Mouse (Mus musculus) hindbrain, postnatal 0 days (tissue): Measurements from ENCODE around the gene Cpped1. TPM values are rescaled to one million over a fixed set of nuclear protein-coding genes. Genes with fewer than 3 reads are reported as not detected.

ENCODE experiments used
- ATAC-seq: fragments of 200-750 bp; cut with Nextera tagmentation; 2 replicates; pipeline ENCODE4 v1.8.0; 2017; ENCODE audit warnings: mild to moderate bottlenecking, moderate TSS enrichment, moderate library complexity
- DNase-seq: peaks from one replicate; pipeline ENCODE4 v3.0.0-alpha.2; 2015; ENCODE audit warnings: low spot score
- H3K27ac ChIP-seq: fragments of 300-500 bp; sonication (generic); 2 replicates; pipeline ENCODE4 v1.5.1; 2014; ENCODE audit warnings: mild to moderate bottlenecking
- H3K27me3 ChIP-seq: fragments of 300-500 bp; sonication (generic); 2 replicates; pipeline ENCODE4 v1.6.1; 2014; ENCODE audit warnings: low read length, mixed read lengths; ENCODE audit not compliant: insufficient read depth
- H3K36me3 ChIP-seq: fragments of 300-500 bp; sonication (generic); 2 replicates; pipeline ENCODE4 v1.6.1; 2014; ENCODE audit warnings: low read length, mixed read lengths; ENCODE audit not compliant: insufficient read depth
- H3K4me1 ChIP-seq: fragments of 300-500 bp; sonication (generic); 2 replicates; pipeline ENCODE4 v1.6.1; 2014; ENCODE audit warnings: antibody characterized with exemption, low read length, mixed read lengths; ENCODE audit not compliant: insufficient read depth
- H3K4me2 ChIP-seq: fragments of 300-500 bp; sonication (generic); 2 replicates; pipeline ENCODE4 v1.6.1; 2014; ENCODE audit warnings: low read depth, mild to moderate bottlenecking, low read length, moderate library complexity, mixed read lengths
- H3K4me3 ChIP-seq: fragments of 300-500 bp; sonication (generic); 2 replicates; pipeline ENCODE4 v1.5.1; 2014; ENCODE audit warnings: low read length
- H3K9ac ChIP-seq: fragments of 300-500 bp; sonication (generic); replicated peaks from 2 replicates; pipeline ENCODE4 v1.6.1; 2014; ENCODE audit warnings: mild to moderate bottlenecking, low read length, moderate library complexity, mixed read lengths
- H3K9me3 ChIP-seq: fragments of 300-500 bp; sonication (generic); 2 replicates; pipeline ENCODE4 v1.6.1; 2016; ENCODE audit warnings: low read length, mixed read lengths
- CTCF ChIP-seq: IDR thresholded peaks from 2 replicates; pipeline ENCODE4 v1.5.1; 2016; ENCODE audit warnings: antibody characterized with exemption, control low read depth, low read depth
- WGBS: fragments of 180-500 bp; shearing (Covaris S2); extraction: QIAGEN DNeasy Blood & Tissue Kit; methylation state at CpG from one replicate; pipeline ENCODE4 v1.1.7; 2014; 5-methylcytosine and 5-hydroxymethylcytosine counted together
- polyA plus RNA-seq: library from polyadenylated mRNA; unstranded; fragments of >200 nt; fragmentation: Nextera tagmentation; extraction: Ambion mirVana; gene quantifications from 2 replicates; pipeline ENCODE4 v1.2.1, GENCODE M21; 2015
- total RNA-seq: library from RNA; depleted of rRNA; stranded (reverse); fragments of >200 nt; gene quantifications from 2 replicates; pipeline ENCODE4 v1.2.3, GENCODE M21; 2014; rRNA removed

The Cpped1 gene
- total and polyA plus RNA-seq, 2 experiments from 2014 or later: 18.6 to 25.6 TPM

DNA sequence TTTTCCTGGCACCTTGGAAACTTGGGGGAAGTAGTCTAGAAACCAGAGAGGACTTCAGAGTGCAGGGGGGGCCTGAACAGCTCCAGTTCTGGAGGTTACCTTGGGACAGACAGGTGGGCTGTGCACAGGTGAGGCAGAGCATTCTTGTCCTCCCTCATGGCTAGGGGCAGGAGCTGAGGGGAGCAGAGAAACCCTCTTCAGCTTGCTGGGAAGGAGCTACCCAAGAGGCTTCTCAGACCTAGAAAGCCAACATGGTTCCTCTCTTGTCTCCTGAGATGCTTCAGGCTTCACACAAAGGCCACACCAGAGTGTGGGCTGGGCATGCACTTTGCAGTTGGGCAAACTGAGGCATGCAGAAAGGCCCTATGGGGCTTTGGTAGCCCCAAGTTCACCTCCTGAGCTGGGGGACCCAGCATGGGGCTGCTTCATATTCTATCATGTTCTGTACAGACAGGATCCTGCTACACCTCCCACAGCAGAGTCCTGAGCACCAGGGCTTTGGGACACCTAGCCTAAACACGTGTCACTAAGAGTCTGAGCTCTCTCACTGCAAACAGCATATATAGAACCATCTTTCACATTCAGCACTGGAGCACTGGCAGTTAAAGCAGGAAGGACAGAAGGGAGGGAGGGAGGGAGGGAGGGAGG, 152.5 kb downstream of the Cpped1 start:
- ATAC-seq (no peak), DNase-seq (no peak)
- no peak overlapping the region for H3K4me2 ChIP-seq
- no peak overlapping the region for H3K27ac ChIP-seq
- no peak for TF ChIP-seq CTCF
- H3K4me1 ChIP-seq: no peaks in the 10 kb centered on the region
- 60% methylated on average over 1 of the region's 1 CpGs for WGBS
- no peaks in the 10 kb centered on the region for H3K9me3 ChIP-seq
- H3K36me3 ChIP-seq: no peaks in the 10 kb centered on the region
- no peak overlapping the region for H3K9ac ChIP-seq
- no peaks in the 10 kb centered on the region for H3K27me3 ChIP-seq
- no peak overlapping the region for H3K4me3 ChIP-seq

DNA sequence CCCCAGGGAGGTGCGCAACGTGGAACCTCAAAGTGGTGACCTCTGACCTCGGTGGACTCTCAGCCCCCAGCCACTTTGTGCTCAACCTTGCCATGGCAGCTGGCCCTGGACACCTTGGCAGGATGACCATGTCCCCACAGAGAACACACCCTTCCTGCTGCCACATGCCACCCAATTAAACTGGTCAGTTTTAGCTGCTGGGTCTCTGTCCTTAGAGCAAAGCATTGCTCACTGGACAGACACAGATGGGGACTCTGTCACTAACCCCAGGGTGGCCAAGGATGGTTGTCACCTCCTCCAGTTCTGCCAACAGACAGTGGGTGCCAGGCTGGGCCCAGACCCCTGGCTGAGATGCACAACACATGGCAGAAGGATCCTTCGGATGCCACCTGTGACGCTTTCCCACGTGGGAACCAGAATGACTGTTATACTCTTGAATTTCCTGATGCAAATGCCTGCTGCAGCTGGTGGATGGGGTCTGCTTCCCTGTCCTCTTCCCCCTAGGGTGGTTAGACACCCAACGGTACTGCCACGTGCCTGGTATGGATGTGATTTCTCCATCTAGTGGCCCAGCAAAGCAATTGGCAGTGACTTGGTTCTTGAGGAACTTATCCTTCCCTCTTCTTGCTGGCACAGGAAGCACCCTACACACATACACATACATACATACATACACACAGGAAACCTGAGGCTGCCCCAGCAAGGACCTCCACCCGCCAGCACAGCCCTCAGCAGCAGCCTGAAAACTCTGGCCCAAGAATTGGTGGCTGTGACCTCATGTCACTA, 153.8 kb downstream of the Cpped1 start:
- Histone ChIP-seq H3K9ac (no peak overlapping the region), H3K4me3 (no peak overlapping the region), H3K4me1 (no peaks in the 10 kb centered on the region), H3K4me2 (no peak overlapping the region), H3K9me3 (no peaks in the 10 kb centered on the region), H3K36me3 (no peaks in the 10 kb centered on the region), H3K27me3 (no peaks in the 10 kb centered on the region), H3K27ac (no peak overlapping the region)
- no peak for DNase-seq
- TF ChIP-seq CTCF: peak; percentile 52; the same call in 1 of the 2 replicates
- ATAC-seq: no peak
- 71% methylated on average over 9 of the region's 9 CpGs for WGBS

DNA sequence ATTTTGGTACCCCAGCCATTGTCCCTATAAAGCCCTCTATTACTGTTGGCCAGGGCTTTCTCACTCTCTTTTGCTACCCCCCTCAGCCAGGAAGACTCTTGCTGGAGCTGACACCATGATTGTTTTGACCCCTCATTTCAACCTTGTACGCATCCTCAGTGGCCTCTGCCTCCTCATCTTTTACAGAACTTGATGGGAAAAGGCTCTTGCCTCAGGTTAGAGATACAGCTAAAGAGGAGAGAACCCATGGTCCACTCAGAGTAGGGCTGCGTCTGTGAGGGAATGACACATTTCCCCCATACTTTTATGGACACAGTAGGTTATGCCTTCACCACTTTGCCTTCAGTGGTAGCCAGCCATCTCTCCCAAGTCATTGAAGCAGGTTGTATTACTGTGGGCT, 155.1 kb downstream of the Cpped1 start:
- Histone ChIP-seq H3K4me3 (no peak overlapping the region), H3K36me3 (no peaks in the 10 kb centered on the region), H3K4me2 (no peak overlapping the region), H3K9me3 (no peaks in the 10 kb centered on the region), H3K9ac (no peak overlapping the region), H3K4me1 (no peaks in the 10 kb centered on the region), H3K27me3 (no peaks in the 10 kb centered on the region), H3K27ac (no peak overlapping the region)
- no peak for TF ChIP-seq CTCF
- 98% methylated on average over 2 of the region's 2 CpGs for WGBS
- no peak for ATAC-seq
- no peak for DNase-seq

Other genes starting within 250 kb of the Cpped1 start
- 75.1 and 85.6 TPM in 2 replicates for gene Shisa9, start 74.7 kb upstream of the Cpped1 start, total RNA-seq
- gene Shisa9, start 74.7 kb upstream of the Cpped1 start, polyA plus RNA-seq: 20.9 and 22.5 TPM in 2 replicates